Mouse (Mus musculus): Measurements from ENCODE around the gene Hdc.

The Hdc gene

DNA sequence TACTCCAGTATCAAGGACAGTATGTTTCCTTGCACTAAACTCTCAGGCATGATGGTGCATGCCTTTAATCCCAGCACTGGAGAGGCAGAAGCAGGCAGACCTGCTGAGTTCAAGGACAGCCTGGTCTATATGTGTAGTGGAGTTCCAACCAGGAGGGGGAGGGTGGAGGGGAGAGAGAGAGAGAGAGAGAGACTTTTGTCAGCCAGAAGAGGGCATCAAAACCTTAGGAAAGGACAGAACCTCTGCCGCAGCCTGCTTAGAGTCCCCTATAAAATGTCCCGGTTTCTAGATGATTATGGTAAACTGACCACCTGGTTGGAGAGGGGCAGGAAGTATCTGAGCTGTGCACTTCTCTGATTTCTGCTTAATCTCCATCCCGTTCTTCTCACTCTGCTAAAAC is 20.1 kb downstream of the Hdc start:
- peak; percentile 37 for DNase-seq

GRCm38 (mm10) chr2:126598359-126598758 is 20.7 kb downstream of the Hdc start:
- DNase-seq, result peak; percentile 13

DNA sequence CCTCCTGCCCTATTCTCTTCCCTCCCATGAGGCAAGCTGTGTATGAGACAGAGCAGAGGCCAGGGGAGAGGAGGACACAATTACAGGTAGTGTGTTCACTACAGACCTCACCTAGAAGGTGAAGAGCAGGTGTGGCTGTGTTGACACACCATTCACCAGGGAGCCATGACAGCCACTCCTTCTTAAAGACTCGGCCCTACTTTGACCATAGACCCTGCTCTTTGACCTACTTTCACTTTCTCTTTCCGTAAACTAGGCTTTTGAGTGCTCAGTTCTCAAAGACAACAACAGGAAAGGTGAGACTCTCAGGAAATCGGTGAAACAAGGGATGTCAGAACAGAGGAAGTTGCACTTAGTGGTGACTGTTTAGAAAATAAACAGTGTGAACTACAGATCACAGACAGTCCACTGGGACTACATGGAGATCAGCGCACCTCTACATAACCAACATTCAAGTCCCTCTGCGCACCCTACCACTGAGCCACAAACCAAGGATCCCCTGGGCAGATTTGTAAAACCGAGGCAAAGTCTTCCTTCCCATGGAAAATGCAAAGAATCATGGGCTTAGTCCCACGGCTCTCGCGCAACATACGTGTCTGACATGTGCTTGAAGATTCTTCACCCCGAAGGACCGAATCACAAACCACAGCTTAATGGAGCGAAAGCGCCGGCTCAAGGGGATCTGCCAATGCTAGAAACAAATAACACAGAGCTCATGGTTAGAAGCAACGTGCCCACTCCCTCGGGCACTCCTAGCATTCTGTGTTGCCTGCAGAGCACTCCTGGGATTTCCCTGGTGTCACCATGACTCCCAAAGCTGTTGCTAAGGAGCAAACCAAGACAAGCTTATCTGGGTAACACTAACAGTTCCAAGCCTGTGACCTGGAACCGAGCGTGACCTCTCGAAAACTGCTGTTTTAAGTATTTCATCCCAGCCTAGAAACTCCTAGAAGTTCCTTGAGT is 21.5 kb downstream of the Hdc start:
- DNase-seq, result peak; percentile 19

- DNase-seq, result no peak
Observed at GRCm38 (mm10) chr2:126596347-126597072, 22.6 kb downstream of the Hdc start.

DNA sequence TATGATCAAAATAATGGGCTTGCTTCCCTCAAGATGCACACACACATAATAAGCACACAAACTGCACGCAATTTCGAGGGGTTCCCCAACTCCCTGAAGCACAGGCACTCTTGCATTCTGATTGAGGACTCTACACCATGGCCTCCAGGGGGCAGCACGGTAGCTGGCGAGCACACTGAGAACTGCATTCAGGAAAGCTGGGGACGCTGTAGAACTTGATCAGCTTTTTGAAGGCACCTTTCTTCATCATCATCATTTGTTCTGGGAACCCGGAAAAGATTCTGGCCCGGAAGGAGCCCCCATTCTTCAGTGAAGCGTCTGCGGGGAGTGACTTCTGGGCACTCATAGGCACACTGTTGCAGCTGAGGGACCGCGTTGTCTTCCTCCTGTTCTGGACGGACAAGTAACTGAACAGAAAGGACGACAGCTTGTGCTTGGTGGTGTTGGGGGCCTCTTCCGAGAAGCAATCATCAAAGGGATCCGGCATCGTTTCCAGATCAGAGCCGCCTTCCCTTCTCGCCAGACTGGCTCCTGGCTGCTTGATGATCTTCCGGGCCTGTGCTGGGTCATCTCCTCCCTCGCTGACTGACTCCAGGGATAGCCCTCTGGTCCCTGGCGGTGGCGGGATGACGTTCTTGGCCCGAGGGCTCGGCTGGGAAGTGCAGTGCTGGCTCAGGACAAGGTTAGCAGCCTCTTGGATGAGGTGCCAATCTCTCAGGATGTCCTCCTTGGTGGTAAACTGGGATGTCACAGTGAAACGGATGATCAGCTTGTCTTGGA is 25.1 kb downstream of the Hdc start:
- peak; percentile 83 for DNase-seq

- no peak for DNase-seq
Observed at GRCm38 (mm10) chr2:126591304-126591703, 27.8 kb downstream of the Hdc start.

DNA sequence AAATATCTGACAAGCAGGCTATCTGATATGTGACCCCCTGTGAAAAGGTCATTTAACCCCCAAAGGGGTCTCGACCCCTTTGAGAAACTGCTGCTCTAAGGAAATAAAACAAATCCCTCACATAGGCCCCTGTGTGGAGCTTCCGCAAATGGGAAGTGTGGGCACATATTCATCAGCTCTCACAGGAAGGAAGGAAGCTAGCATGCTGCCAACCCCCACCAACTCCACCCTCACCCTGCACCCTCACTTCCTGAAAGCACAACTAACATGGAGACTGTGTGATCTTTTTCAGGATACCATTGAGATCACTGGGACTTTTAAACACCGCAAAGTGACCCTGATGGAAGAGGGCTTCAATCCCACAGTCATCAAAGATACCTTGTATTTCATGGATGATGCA is 31.6 kb downstream of the Hdc start:
- no peak for DNase-seq

GRCm38 (mm10) chr2:126584621-126585369 is 34.3 kb downstream of the Hdc start:
- no peak for DNase-seq

- DNase-seq, result no peak
Observed at GRCm38 (mm10) chr2:126583960-126584359, 35.1 kb downstream of the Hdc start.

DNA sequence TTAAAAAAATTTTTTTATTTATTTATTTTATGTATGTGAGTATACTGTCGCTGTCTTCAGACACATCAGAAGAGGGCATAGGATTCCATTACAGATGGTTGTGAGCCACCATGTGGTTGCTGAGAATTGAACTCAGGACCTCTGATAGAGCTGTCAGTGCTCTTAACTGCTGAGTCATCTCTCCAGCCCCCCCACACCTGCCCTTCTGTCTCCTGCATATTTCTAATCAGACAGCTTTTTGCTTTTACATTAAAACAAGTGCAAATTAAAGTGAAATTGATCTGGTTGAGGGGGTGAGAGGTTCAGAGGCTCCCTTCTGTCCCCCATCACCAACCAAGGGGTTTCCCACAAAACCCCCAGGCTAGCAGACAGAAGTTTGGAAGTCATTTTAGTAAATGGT is 39.8 kb downstream of the Hdc start:
- DNase-seq, result no peak

- no peak for DNase-seq
Observed at GRCm38 (mm10) chr2:126577362-126577761, 41.7 kb downstream of the Hdc start.

- no peak for DNase-seq
Observed at GRCm38 (mm10) chr2:126575391-126576176, 43.5 kb downstream of the Hdc start.

DNA sequence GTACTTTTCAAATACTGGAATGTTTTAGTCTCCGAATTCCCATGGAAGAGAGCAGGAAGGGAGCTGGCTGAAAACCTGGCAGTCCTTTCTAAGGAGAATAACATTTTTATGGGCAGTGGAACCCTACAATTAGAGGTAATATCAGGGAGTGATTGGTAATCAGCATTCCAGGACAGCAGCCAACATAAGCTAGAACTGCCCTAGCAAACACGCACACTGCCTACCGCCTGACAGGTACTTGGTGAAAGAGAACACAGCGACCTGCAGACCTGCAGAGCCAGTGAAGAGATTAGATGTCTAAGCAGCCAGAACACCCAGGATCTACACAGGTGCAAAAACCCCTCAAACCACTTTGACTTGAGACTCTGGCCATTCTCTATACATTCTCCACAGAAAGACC is 46.4 kb downstream of the Hdc start:
- DNase-seq, result no peak

GRCm38 (mm10) chr2:126572163-126572562 is 46.9 kb downstream of the Hdc start:
- no peak for DNase-seq

- DNase-seq, result no peak
Observed at GRCm38 (mm10) chr2:126563411-126564105, 55.5 kb downstream of the Hdc start.

DNA sequence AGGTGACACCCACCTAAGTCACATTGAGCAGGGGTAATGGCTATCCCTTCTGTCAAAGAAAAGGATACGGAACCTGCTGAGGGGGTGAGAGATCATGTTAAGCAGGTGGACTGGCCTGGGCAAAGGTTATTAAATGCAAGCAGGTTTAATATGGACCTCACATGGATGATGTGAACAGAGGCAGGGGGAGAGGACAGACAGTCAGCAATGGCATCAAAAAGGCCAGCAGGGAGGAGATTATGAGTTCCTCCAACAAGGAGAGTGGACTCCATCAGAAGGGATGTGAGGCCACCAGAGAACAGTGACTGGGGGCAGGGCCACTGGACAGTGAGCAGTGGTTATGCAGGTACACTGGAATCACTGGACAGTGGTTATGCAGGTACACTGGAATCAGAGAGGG is 59.0 kb downstream of the Hdc start:
- DNase-seq, result no peak

GRCm38 (mm10) chr2:126555533-126555932 is 63.6 kb downstream of the Hdc start:
- no peak for DNase-seq

DNA sequence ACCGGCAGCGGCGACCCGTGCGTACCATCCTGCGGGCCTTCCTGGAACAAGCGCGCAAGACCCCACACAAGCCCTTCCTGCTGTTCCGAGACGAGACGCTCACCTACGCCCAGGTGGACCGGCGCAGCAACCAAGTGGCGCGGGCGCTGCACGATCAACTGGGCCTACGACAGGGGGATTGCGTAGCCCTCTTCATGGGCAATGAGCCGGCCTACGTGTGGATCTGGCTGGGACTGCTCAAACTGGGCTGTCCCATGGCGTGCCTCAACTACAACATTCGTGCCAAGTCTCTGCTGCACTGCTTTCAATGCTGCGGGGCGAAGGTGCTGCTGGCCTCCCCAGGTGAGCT is 65.8 kb downstream of the Hdc start:
- no peak for DNase-seq

- peak; percentile 70 for DNase-seq
Observed at GRCm38 (mm10) chr2:126552357-126553290, 66.5 kb downstream of the Hdc start, which contains the start of gene Slc27a2. Slc27a2 (plus strand) TSS chr2:126552407.

- DNase-seq, result no peak
Observed at GRCm38 (mm10) chr2:126551896-126552295, 67.2 kb downstream of the Hdc start.

Data from thymus, postnatal 14 days (tissue).